Mouse (Mus musculus): ENCODE measurements around the gene Rftn2. TPM values are rescaled to one million over a fixed set of nuclear protein-coding genes. Genes with fewer than 3 reads are reported as not detected.
A peak's percentile ranks its signal among the peaks of the same experiment; 100 is the strongest.

Gene Rftn2
- polyA plus RNA-seq, 1 experiment from 2014 or later: 7.3 TPM

DNA sequence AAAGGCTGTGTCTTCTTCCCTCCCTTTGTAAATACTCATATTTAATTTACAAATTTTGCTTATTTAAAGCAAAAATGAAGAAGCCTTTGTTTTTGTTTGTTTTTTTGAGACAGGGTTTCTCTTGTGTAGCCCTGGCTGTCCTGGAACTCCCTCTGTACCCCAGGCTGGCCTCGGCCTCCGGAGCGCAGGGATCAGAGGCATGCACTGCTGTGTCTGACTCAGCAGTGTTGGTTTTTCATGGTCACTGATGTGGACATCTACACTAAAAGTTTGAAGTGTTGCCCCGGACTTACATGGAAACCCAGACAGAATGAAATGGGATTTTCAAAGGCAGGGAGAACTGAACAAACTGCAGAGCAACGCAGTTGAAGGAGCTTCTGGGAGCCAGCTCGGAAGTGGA is 19.0 kb downstream of the Rftn2 start:
- H3K27me3 ChIP-seq (ENCODE audit: insufficient read depth, poor library complexity, severe bottlenecking): peaks cover 4% of the 10 kb centered on the region; the same call in 1 of the 2 replicates
- H3K4me3 ChIP-seq: no peak overlapping the region
- H3K36me3 ChIP-seq: no peaks in the 10 kb centered on the region
- no peaks in the 10 kb centered on the region for H3K9me3 ChIP-seq
- DNase-seq (ENCODE audit: low spot score): no peak
- 92% methylated on average over 6 of the region's 6 CpGs for WGBS
- H3K4me1 ChIP-seq (replicated peaks): peaks cover 26% of the 10 kb centered on the region
- H3K27ac ChIP-seq: no peak overlapping the region

GRCm38 (mm10) chr1:55205808-55206327 is 20.7 kb downstream of the Rftn2 start:
- Histone ChIP-seq H3K27ac (peak overlapping the region; percentile 65), H3K36me3 (no peaks in the 10 kb centered on the region), H3K4me3 (no peak overlapping the region), H3K9me3 (no peaks in the 10 kb centered on the region), H3K4me1 (replicated peaks) (peaks cover 21% of the 10 kb centered on the region), H3K27me3 (ENCODE audit: insufficient read depth, poor library complexity, severe bottlenecking) (peaks cover 4% of the 10 kb centered on the region; the same call in 1 of the 2 replicates)
- WGBS: 33% methylated on average over 5 of the region's 5 CpGs
- DNase-seq (ENCODE audit: low spot score): peak; percentile 46

DNA sequence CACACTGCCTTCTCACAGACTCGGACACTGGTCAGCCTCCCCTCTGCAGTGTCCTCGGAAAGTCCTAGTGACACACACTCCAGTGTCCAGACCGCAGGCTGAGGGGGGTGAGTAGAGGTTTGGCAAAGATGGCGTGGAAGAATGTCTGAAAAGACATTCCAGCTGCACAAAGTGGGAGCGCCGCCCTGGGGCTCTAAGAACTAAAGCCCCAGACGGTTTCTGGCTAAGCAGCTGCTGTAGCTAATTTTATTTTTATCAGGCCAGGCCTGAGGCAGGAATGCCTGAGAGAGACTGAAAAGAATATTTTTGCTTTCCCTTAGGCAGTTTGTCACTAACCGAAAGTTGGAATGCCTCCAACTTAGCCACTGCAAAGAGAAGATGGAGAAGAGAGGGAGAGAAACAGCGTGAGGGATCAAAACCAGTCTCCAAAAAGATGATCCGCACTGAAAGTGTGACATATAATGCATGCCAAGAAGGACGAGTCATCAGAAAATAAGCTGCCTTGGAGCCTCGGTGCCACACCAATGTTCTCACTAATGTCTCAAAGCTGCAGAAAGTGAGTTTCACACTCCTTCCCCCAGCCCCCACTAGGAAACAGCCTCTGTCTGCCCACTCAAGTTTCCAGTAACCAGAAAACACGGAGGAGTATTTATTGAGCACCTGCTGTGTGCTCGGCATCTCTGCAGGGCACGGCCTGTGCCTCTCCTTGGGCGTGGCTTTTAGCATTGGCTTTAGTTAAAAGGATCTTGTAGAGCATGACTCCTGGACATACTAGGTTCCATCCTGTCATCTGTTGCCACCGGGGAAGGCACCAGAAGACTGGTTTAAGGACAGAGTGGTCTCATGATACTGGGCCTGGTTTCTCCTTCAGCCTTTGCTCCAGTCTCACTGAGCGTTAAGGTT is 24.5 kb downstream of the Rftn2 start:
- Histone ChIP-seq H3K27me3 (ENCODE audit: insufficient read depth, poor library complexity, severe bottlenecking) (peaks cover 6% of the 10 kb centered on the region; the same call in 1 of the 2 replicates), H3K27ac (no peak overlapping the region; the same call in 1 of the 2 replicates), H3K36me3 (no peaks in the 10 kb centered on the region), H3K4me3 (no peak overlapping the region), H3K9me3 (no peaks in the 10 kb centered on the region), H3K4me1 (replicated peaks) (peaks cover 20% of the 10 kb centered on the region)
- 76% methylated on average over 18 of the region's 18 CpGs for whole genome bisulfite sequencing
- DNase-seq (ENCODE audit: low spot score): no peak

DNA sequence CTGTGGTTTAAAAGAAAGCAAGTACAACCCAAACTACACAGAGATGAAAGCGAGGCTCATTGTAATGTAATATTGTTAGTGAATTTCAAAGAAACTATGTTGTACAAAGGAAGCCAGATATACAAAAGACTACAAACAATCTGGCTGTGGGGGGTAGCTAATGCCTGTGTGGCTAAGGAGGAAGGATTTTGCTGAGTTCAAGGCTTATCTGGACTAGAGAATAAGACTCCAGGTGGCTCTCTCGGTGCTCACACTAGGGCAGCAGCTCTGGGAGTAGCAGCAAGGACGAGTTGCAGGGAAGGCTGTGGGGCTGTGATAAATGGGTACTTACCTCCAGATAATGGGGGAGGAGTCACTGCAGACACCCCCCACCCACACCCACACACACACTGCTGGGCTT is 27.9 kb downstream of the Rftn2 start:
- WGBS: 13% methylated on average over 3 of the region's 3 CpGs
- H3K36me3 ChIP-seq: no peaks in the 10 kb centered on the region
- H3K4me3 ChIP-seq: no peak overlapping the region
- H3K27me3 ChIP-seq (ENCODE audit: insufficient read depth, poor library complexity, severe bottlenecking): peaks cover 26% of the 10 kb centered on the region
- H3K4me1 ChIP-seq (replicated peaks): peaks cover 29% of the 10 kb centered on the region
- H3K9me3 ChIP-seq: no peaks in the 10 kb centered on the region
- no peak overlapping the region for H3K27ac ChIP-seq
- DNase-seq (ENCODE audit: low spot score): no peak

- peaks cover 46% of the 10 kb centered on the region for H3K4me1 ChIP-seq (replicated peaks)
- WGBS: 48% methylated on average over 6 of the region's 6 CpGs
- no peaks in the 10 kb centered on the region for H3K9me3 ChIP-seq
- H3K27me3 ChIP-seq (ENCODE audit: insufficient read depth, poor library complexity, severe bottlenecking): peaks cover 26% of the 10 kb centered on the region
- no peaks in the 10 kb centered on the region for H3K36me3 ChIP-seq
- no peak overlapping the region for H3K4me3 ChIP-seq
- DNase-seq (ENCODE audit: low spot score): no peak
- no peak overlapping the region for H3K27ac ChIP-seq
Observed at GRCm38 (mm10) chr1:55196327-55197003, 30.1 kb downstream of the Rftn2 start.

DNA sequence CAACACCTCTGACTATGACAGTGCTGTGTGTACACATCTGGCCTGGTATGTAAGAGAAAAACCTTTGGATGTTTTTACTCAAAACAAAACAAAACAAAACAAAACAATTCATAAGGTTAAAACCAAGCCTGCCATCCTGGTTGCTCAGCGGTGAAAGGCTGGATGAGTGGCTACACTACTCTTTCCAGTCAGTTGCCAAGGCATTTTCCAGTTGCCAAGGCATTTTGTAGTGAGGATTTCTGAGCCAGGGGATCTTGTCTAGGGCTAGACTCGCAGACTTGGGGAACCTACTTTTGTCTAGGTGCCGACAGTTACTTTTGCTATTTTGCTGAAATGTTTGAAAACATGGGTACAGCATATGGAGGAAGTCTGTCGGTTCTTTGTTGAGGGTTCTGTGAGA is 31.6 kb downstream of the Rftn2 start:
- no peaks in the 10 kb centered on the region for H3K9me3 ChIP-seq
- H3K36me3 ChIP-seq: no peaks in the 10 kb centered on the region
- H3K27me3 ChIP-seq (ENCODE audit: insufficient read depth, poor library complexity, severe bottlenecking): peaks cover 21% of the 10 kb centered on the region
- peaks cover 46% of the 10 kb centered on the region for H3K4me1 ChIP-seq (replicated peaks)
- H3K4me3 ChIP-seq: no peak overlapping the region
- DNase-seq (ENCODE audit: low spot score): no peak
- H3K27ac ChIP-seq: no peak overlapping the region
- WGBS: 63% methylated on average over 4 of the region's 4 CpGs

GRCm38 (mm10) chr1:55194064-55194915 is 32.3 kb downstream of the Rftn2 start:
- Histone ChIP-seq H3K4me3 (peak overlapping the region; percentile 22), H3K36me3 (no peaks in the 10 kb centered on the region), H3K4me1 (replicated peaks) (peaks cover 46% of the 10 kb centered on the region), H3K27me3 (ENCODE audit: insufficient read depth, poor library complexity, severe bottlenecking) (peaks cover 20% of the 10 kb centered on the region), H3K9me3 (no peaks in the 10 kb centered on the region), H3K27ac (peak overlapping the region; percentile 29)
- no peak for DNase-seq (ENCODE audit: low spot score)
- WGBS: 31% methylated on average over 19 of the region's 19 CpGs

DNA sequence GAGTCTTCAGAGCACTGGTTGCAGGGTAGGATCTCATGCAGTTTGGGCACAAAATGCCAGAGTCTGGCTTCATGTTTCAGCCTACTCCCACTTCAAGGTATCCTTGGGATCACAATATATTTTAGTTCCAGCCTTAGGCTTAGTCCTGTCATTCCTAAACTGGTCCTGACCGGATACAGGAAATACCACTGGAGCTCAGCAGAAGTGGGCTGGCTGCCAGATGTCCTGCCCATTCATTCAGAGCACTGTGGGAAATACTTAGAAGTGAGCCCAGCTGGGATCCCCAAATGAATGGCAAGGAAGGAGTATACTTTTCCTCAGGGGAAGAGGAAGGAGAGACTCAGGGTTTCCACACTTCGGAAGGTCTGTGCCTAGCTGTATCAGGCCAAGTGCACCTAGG is 33.3 kb downstream of the Rftn2 start:
- Histone ChIP-seq H3K36me3 (no peaks in the 10 kb centered on the region), H3K9me3 (no peaks in the 10 kb centered on the region), H3K4me3 (no peak overlapping the region), H3K27ac (peak overlapping the region; percentile 29; the same call in 1 of the 2 replicates), H3K27me3 (ENCODE audit: insufficient read depth, poor library complexity, severe bottlenecking) (peaks cover 20% of the 10 kb centered on the region), H3K4me1 (replicated peaks) (peaks cover 39% of the 10 kb centered on the region)
- DNase-seq (ENCODE audit: low spot score): peak; percentile 57
- WGBS: 53% methylated on average over 2 of the region's 2 CpGs

DNA sequence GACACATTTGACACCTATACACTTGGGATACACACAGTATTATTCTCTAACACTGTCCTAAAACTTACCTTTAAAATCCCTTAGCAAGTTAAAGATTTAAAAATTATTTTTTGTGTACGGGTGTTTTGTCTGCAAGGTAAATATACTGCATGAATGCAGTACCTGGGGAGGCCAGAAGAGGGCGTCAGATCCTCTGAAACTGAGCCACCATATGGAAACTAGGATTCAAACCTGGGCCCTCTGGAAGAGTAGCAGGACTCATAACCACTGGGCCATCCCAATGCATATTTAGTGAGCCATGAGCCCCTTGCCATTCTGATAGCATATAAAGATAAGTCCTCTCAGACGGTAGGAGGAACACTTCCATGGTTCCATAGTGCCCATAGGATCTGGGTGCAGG is 33.8 kb downstream of the Rftn2 start:
- DNase-seq (ENCODE audit: low spot score): peak; percentile 46
- Histone ChIP-seq H3K4me1 (replicated peaks) (peaks cover 39% of the 10 kb centered on the region), H3K27me3 (ENCODE audit: insufficient read depth, poor library complexity, severe bottlenecking) (peaks cover 20% of the 10 kb centered on the region), H3K9me3 (no peaks in the 10 kb centered on the region), H3K27ac (0 out of 2 replicates have a peak overlapping the region, but pooled peaks have one; percentile 16), H3K4me3 (no peak overlapping the region), H3K36me3 (no peaks in the 10 kb centered on the region)
- 51% methylated on average over 3 of the region's 3 CpGs for WGBS

- H3K4me3 ChIP-seq: peak overlapping the region; percentile 43
- H3K4me1 ChIP-seq (replicated peaks): peaks cover 45% of the 10 kb centered on the region
- DNase-seq (ENCODE audit: low spot score): peak; percentile 32
- H3K36me3 ChIP-seq: no peaks in the 10 kb centered on the region
- H3K27me3 ChIP-seq (ENCODE audit: insufficient read depth, poor library complexity, severe bottlenecking): peaks cover 19% of the 10 kb centered on the region
- H3K9me3 ChIP-seq: no peaks in the 10 kb centered on the region
- 25% methylated on average over 8 of the region's 8 CpGs for WGBS
- peak overlapping the region; percentile 76 for H3K27ac ChIP-seq
Observed at GRCm38 (mm10) chr1:55192015-55192414, 34.6 kb downstream of the Rftn2 start.

DNA sequence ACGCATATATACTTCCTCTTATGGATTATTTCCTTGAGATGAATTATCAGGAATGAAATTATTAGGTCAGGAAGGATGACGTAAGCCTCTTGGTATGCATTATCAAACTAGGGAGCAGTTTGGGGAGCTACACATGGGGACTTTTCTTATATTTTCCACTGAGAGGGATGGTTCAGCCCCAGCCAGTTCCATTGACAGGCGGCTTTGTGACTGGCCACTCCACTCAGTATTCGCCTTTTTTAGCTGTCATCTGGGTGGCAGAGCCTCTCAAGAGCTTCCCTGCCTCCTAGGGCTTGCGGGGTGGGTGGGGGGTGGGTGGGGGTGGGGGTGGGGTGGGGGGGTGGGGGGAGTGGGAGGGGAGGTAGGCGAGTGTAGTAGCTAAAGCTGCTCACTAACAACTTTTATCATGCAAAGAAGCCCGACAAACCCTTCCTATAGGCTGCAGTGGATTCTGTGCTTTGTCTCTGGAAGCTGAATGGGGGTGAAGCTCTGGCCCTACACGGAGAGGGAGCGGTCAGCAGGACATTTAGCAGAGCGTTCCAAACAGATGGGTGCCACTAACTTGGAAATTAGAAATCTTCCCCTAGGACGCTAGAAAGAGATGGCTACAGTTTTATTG is 39.9 kb downstream of the Rftn2 start:
- Histone ChIP-seq H3K4me3 (peak overlapping the region; percentile 9; the same call in 1 of the 2 replicates), H3K27me3 (ENCODE audit: insufficient read depth, poor library complexity, severe bottlenecking) (no peaks in the 10 kb centered on the region)
- 23% methylated on average over 11 of the region's 11 CpGs for WGBS

DNA sequence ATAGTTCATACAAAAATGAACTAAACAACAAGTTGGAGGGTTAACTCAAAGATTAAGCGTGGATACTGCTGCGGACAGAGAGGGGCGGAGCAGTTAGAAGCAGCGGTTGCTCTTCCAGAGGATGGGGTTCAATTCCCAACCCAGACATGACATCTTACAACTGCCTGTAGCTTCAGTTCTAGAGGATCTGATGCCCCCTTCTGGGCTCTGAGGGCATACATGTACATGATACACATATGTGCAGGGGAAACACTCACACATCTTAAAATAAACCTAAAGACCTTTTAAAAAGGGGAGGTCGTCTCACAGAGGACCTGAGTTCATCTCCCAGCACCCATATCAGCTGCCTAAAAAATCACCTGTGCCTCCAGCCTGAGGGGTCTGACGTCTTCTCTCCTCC is 40.9 kb downstream of the Rftn2 start:
- DNase-seq (ENCODE audit: low spot score): no peak
- Histone ChIP-seq H3K36me3 (peaks cover 13% of the 10 kb centered on the region), H3K4me3 (no peak overlapping the region), H3K27me3 (ENCODE audit: insufficient read depth, poor library complexity, severe bottlenecking) (no peaks in the 10 kb centered on the region), H3K27ac (no peak overlapping the region), H3K9me3 (0 out of 2 replicates have a peak, but pooled peaks cover 3% of the 10 kb centered on the region), H3K4me1 (replicated peaks) (peaks cover 14% of the 10 kb centered on the region)
- 86% methylated on average over 6 of the region's 6 CpGs for WGBS

More for the DNA sequence above, 39.9 kb downstream of the Rftn2 start:
- peak overlapping the region; percentile 79 for H3K27ac ChIP-seq
- peaks cover 14% of the 10 kb centered on the region for H3K4me1 ChIP-seq (replicated peaks)
- peaks cover 3% of the 10 kb centered on the region; the same call in 1 of the 2 replicates for H3K36me3 ChIP-seq
- no peak for DNase-seq (ENCODE audit: low spot score)
- H3K9me3 ChIP-seq: no peaks in the 10 kb centered on the region

All from hindbrain, embryonic 10.5 days (tissue).